Mouse (Mus musculus): ENCODE measurements around the gene Rasgef1b. TPM values are rescaled to one million over a fixed set of nuclear protein-coding genes. Genes with fewer than 3 reads are reported as not detected.

Gene Rasgef1b
- total RNA-seq, 2 experiments from 2014 or later: 1.5 to 2.6 TPM

DNA sequence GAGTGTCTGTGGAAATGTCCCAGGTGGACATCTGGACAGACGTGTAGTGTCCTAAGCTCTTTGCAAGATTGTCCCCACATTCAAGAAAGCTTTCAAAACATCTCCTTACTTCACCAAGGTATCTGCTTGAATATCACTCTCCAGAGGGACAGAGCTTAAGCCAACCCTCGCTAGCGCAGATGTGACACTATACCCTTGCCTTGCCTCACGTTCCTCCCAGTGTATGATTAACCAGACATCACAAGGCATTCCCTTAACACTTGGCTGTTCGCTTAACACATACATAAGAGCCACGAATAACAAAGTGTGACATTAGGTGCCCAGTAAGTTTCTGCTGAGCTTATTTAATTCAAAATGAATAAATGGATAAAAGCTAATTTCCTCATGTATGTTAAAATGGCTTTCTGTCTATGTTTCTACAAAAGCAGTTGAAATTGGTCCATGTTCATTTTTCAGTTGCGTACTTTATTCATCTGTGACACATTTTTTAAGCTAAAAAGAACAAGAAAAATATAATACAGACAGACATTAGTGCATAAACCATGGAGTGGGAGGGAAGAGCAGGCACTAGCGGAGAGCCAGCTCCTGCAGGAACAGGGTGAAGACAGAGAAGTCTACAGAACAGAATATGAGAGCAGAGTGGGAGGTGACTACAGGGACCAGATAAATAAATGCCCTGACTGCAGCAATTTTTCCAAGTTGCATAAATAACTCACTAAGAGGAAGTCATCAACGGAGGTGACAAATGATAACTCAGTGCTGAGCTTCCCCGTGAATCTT, 126.4 kb downstream of the Rasgef1b start:
- no peak for DNase-seq

DNA sequence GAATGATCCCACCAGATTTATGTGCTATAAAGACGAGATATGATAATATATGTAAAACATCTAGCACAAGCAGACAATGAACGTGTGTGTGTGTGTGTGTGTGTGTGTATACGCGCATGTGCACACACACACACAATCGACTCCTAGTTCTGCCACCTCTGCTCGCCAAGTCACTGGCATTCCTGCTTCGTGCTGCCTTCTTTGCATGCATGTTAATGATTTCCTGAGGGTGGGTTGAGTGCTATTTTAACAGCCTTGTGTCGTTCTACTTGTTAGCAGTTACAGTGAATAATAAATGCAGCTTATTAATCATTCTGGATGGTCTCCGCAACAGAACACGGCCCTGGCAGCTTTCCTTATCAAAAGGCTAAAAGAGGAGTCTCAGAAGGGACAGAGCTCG, 129.5 kb downstream of the Rasgef1b start:
- DNase-seq: no peak

DNA sequence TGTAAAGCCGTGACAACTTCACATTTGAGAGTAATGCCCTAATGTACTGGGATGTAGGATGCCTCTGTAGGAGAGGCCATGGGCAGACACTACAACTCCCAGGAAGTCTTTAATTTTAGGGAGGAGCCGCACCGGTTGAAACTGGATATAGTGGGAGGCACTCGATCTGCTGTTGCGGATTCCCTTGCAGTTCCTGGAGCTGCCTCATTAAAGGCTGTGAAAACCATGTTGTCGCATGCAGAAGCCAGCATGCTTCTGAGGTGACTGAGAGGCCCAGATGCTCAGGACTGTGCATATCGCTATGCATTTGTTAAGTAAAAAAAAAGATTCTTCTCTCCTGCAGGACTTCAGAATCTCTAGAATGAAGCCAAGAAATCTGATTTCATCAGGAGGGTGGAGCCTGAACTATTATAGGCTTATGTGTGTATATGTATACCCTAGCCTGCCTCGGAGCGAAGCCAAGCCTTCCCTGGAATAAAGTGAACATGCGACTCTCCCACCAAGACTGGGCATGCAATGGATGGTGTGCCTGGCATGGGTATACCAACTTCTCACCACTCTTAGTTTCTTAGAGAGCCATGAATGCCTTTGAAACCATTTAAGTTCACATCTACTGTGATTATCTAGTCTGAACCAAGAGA, 130.3 kb downstream of the Rasgef1b start:
- no peak for DNase-seq

DNA sequence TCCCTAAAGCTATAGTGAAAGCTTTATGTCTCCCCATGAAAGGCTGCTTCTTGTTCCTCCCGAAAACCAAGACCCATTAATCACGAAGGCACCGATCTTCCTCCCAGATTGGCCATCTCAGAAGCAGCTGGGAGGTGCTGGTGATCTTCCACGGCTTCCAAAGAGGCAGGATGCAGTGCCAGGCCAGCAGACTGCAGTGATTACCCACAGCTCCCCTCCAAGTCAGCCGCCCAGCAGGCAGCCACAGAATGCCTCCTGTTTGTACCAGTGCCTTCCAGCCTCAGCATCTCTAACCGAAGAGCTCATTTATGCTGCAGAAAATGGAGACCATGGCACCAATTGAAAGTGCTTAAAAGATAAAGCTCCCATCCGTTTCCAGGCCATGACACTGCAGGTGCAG, 131.2 kb downstream of the Rasgef1b start:
- DNase-seq: no peak

DNA sequence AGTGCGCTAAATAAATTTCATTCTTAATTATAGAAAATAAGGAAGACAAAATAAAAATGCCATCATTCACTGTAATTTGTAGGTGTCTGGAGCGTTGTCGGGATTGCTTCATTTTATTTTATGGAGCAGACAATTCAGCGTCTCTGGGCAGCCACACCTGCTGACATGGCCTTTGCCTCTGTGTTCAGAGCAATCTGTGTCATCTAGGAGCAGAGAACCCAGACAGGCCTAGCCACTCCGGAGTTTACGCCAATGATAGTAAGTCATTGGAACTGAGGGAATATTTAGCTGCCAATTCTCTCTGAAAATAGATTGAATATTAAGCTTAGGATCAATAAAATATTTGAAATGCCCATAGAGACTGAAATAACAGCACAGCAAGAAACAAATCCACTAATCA, 137.5 kb downstream of the Rasgef1b start:
- no peak for DNase-seq

DNA sequence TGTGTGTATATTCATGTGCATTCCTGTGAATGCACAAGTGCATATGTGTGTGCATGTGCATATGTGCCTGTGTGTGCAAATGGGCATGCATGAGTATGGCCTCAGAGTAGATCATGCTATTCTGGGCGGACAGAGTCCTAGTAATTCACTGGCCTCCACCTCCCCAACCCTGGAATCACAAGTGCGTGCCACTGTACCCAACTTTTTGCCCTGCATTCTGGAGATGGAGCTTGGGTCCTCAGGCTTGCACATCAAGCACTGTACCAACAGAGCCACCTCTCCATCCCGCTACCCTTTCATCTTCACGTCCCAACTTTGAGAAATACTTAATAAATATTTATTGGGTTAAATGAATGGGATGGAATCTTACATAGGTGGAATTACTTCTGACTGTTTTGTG, 138.3 kb downstream of the Rasgef1b start:
- no peak for DNase-seq

DNA sequence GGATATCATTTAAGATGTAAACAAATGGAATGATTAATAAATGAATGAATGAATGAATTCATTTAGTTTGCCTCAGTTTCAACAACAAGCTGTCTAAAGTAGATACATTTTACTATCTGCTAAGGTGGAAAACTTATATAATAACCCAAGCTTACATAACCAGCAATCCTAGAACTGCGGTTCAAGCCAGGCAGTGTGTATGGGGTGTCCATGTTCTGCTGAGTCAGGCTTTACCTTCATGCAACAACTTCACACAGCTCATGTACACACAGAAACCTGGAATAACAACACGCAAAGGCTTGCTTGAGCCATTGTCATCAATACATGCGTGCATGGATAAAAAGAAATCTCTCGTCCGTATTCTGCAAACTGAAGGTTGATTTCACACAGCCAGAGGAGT, 140.9 kb downstream of the Rasgef1b start:
- DNase-seq: no peak

DNA sequence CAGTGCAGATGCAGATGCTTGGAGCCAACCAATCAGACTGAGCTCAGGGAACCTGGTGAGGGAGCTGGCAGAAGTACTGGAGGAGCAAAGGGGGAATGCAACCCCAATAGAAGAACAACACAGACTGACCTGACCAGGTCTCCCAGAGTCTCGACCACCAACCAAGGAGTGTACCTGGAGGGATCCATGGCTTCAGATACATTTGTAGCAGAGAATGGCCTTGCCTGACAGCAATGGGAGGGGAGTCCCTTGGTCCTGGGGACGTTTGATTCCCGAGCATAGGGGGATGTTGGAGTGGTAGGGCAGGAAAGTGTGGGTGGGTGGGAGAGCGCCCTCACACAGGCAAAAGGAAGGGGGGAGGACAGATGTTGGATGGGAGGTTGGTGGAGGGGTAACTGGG, 141.3 kb downstream of the Rasgef1b start:
- no peak for DNase-seq

DNA sequence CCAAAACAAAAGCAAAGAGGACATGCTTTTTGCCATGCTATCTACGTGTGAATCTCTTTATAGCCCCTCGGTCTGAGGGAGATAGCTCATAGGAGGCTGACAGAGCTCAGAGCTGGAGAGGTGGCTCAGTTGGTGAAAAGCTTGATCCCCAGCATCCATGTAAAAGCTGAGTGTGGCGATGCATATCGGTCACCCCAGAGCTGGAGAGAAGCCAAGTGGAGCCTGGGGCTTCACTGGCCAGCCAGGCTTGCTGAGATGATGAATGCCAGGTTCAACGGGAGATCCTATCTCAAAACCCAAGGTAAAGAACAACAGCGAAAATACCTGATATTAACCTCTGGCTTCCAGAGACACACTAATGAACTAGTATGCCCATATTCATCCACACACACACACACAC, 142.6 kb downstream of the Rasgef1b start:
- DNase-seq: no peak

DNA sequence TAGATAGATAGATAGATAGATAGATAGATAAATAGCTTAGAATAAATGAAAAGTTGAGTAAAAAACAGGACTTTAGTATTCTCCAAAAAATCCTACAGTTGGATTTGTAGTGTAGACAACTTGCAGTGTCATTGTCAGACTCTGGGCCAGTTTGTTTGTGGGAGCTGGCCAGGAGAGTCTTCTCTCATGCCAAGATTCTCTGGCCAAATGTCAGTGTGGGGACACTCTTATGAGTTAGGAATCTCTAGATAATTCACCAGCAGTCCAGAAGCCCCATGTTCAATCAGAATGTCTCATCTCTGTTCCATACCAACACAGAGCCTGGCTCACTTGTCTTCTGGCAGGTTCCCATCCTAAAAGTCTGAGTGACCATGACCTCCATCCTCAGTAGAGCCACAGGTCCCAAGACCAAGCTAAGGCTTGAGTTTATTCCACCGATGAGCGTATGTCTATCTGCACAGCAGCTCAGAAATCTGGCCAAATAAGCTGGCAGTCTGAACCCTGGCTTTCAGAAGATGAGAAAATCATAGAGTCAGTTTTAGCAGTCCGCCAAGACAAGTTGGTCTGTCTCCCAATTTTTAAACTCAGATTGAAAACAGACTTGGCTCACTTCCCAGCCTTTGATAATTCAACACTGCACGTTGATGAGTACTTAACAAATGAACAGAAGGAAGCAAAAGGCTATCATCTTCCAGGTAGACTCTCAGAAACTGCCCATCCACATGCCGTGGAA, 143.5 kb downstream of the Rasgef1b start:
- no peak for DNase-seq

DNA sequence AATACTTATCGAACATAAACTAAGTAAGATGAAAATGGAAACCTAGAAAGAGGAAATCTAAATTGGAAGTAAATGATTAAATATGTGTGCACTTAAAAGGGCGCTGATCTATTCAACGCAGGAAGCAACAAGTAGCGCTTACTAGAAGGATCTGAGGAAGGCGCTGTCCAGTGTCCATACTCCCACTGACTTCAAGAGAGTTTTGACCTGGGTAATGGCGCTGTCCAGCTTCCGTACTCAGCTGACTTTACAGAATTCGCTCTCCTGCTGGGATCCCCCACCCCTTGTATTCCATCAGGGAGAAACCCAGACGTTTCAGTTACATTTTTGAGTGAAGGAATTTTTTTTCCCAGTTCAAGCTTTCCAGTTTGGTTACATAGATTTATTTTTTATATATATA, 144.6 kb downstream of the Rasgef1b start:
- no peak for DNase-seq

DNA sequence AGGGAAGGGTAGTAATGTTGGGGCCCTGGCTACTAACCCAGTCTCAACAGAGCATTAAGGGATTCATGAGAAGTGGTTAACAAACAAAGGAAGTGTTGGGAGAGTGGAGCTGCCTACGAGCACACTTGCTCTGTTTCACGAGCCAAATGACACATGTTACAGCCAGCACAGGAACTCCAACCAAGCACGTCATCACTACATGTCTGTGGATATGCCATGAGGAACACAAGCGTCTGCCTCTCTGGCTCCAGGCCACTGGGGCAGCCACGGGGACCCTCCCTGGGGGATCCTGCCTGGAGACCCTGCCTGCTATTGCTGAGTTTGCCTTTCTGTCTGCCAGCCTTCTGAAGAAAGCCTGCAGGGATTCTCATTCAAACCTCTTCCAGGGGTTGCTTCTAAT, 146.8 kb downstream of the Rasgef1b start:
- DNase-seq: no peak

DNA sequence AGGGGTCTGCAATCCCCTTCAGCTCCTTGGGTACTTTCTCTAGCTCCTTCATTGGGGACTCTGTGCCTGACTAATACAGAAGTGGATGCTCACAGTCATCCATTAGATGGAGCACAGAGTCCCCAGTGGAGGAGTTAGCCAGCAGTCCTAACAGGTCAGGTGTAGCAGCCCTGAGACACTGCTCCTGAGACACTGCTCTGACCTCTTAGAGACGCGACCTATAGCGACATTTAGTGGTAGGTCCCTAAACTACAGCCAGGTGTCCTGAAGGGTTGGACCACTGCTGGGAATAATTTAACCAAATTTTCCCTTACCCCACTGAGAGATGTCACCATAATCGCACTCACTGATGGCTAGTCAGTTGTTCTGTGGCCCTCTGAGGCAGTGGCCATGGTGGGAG, 150.2 kb downstream of the Rasgef1b start:
- peak; percentile 39 for DNase-seq

DNA sequence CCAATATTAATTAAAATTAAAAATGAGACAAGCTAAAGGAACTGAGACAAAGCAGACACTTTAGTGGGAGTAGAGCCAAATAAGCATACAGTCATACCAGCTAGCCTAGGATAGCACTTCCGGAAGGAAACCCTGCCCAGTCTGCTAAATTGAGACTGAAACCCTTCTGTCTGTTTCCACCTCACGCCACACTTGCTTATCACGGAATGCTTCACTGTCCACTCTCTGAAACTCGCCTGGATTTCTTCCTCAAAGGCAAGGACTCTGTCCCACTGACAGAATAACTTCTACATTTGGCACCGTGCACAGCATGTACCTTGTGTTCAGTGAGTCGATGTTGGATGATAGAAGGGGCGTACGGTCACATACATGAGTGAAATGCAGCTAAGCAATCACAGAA, 153.0 kb downstream of the Rasgef1b start:
- DNase-seq: no peak

DNA sequence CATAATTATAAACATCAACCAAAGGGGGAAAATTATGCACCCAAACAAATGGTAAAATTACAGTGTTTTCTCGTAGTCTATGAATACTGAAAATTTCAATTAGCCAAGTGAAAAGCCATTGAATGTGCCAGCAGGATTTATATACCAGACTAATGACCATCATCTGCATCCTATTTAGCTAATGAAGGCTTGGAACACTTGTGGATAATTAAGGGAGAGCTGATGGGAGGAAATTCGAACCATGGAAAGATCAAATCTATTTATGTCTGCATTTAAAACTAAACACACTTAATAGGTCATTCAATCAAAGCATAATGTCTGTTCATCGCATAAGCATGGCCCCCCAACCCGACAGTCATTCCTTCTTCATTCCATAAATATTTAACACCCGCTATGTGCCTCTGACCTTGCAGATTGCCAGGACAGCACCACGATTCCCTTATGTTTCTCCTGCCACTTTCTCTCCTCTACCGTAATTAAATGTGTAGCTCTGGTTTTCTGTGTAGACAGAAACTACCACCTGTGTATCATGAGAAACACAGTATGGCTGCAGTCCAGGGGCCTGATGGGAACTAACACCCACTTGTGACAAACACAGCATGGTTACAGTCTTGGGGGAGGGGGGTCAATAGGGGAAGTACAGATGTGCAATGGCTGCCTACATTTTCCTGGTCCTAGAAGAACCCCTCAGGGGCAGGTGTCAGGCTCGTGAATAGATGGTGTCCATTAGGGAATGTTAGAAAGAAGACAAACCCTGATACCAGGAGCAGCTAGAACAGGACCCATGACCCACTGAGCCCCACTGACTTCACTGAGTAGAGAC, 164.2 kb downstream of the Rasgef1b start:
- no peak for DNase-seq

DNA sequence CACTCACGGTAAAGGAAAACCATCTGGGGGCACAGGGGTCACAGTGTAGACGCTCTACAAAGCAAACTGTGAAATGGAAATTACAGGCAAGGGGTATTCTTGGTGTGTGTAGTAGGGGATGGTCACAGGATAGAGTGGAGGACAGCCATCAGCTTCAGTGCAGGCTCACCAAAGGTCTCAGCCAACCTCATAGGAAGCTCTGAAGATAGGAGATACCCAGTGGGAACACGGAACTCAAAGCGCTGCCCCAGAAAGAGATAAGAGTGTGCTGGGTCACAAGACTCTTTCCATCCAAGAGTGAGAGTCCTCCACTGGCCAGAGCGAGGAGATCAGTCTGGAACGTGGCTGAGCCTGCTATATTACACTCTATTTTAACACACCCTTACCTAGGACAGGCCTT, 166.8 kb downstream of the Rasgef1b start:
- DNase-seq: no peak

DNA sequence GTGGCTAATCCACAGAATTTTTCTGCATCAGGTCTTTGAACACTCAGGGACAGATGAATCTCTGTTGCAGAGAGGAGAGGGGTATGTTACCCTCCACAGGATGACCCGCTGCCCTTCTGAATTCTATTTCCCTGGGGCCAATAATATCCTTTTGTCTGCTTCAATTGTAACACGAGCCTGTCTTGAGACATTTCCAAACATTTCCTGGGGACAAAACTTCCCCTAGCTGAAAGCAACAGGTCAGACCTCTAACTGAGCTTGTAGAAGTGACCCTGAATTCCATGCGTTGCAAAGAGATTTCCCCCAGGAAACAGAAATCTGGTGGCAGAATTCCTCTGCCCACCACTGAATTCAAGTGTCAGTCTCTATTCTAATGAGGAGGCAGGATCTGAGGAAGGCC, 169.1 kb downstream of the Rasgef1b start:
- no peak for DNase-seq

DNA sequence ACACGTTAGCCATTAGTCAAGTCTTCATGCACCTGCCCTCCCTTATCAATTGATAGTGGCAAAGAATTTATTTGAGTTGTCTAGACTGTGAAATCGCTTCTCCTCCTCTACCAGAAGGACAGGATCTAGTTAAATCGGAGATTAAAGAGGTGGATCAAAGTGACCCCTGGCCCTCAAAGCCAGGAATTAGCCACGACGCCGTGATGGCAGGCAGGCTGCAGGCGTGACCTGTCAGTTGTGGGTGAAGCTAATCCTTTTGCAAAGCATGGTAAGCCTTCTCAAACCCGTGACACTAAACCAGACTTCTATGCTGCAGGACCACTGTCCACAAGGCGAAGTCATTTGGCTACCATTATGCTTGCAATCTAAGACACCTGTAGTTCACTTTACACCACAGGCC, 170.6 kb downstream of the Rasgef1b start:
- DNase-seq: no peak

DNA sequence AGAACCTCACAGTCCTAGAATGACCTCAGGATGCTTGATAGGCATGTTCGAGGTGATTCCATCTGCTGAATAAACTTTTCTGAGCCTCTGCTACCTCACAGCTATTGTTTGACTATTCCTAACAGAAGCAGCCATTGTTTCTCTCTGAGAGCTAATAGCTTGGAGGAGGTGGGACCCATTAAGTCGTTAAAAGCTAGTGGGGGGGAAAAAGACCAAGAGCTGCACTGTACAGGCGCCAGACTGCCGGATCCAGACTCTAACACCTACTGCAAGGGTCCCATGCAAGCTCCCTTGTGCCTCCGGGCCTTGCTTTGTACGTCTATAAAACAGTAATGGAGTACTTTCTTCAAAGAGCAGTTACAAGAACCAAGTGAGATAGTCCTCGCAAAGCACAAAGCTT, 176.2 kb downstream of the Rasgef1b start:
- DNase-seq: no peak

DNA sequence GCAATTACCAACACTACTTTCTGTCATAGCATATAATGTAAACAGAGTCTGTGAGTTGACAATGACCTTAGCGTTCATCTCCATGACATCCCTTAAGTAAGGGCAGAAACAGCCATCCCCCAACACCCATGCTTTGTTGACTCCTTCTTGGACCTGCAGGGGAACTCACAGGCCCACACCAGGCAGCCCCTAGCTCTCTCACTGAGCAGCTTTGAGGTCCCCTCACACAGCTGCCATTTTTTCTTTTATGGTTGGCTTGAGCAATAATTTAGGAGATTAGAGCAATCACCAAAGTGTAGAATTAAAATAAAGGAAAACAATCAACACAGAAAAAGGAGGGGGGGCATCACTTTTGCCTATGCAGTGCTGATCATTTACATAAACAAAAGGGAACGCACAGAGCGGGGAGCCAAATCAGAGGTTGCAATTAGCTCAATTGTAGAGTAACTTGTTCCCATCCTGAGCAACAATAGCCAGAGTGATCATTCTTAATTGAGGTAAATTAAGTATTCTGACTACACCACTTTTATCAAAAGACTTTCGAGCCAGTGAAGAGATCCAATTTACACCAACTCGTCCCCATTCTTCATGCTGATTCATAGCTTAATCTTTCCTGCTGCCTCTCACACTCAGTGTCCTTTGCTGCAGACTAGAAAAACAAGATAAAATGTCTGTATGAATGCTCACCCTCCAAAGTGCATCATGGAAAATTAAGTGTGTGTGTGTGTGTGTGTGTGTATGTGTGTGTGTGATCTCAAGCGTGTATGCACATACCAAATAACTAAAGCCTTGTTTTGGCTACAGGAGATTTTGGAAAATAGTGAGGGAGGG, 184.0 kb downstream of the Rasgef1b start:
- no peak for DNase-seq

DNA sequence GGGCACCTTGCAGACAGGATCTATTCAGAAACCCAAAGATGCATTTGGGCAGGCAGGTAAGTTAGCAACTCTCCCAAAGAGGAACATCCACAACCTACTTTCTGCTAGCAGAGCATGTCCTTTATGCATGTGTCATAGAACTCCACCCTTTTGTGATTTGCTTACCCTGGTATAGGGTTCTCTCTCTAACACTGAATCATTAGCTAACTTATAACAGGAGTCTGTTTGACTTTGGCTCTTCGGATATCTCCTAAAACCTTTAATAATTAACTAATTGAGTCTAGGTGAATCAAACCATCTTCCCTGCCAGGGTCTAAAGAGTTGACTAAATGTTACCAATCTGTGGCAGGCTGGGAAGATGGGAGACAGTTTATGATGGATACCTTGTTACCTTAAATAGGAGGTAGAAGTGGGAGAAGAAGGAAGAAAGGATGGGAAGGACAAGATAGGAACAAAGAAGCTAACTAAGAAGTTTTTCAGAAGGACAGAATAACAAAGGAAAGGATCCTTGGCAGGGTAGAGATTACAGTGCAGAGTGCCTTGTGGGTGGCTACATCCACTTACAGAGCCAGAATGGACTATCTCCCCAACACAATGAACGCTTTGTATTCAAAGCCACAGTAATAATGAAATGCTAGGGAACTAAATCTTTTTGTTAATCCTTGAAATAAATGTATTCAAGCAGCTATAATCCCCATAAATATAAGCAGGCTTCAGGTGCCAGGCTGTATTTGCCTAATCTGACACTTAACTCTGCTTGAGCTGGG, 186.7 kb downstream of the Rasgef1b start:
- DNase-seq: no peak

All from gastrocnemius, postnatal 10 days (tissue).